Mouse (Mus musculus): ENCODE data around the gene Ildr1. TPM values are rescaled to one million over a fixed set of nuclear protein-coding genes. Genes with fewer than 3 reads are reported as not detected.

The Ildr1 gene
- total RNA-seq, 2 experiments from 2014 or later, result 0.26 TPM; not detected in 1

- ATAC-seq (ENCODE audit: poor library complexity, severe bottlenecking), result peak; percentile 63; the same call in 1 of the 2 replicates
These were observed 76.5 kb downstream of the Ildr1 start for GRCm38 (mm10) chr16:36770191-36770771.

- no peak for ATAC-seq (ENCODE audit: poor library complexity, severe bottlenecking)
These were observed 77.1 kb downstream of the Ildr1 start for GRCm38 (mm10) chr16:36770830-36771229.

- no peak for ATAC-seq (ENCODE audit: poor library complexity, severe bottlenecking)
These were observed 77.5 kb downstream of the Ildr1 start for GRCm38 (mm10) chr16:36771244-36771643.

- ATAC-seq (ENCODE audit: poor library complexity, severe bottlenecking), result no peak
These were observed 77.9 kb downstream of the Ildr1 start for GRCm38 (mm10) chr16:36771703-36772102.

- ATAC-seq (ENCODE audit: poor library complexity, severe bottlenecking), result no peak
These were observed 79.2 kb downstream of the Ildr1 start for GRCm38 (mm10) chr16:36772996-36773395.

GRCm38 (mm10) chr16:36775658-36776057, 81.9 kb downstream of the Ildr1 start:
- ATAC-seq (ENCODE audit: poor library complexity, severe bottlenecking), result no peak

Other genes with a start within 250 kb of the Ildr1 start
- gene Stfa3, start 238.6 kb upstream of the Ildr1 start, total RNA-seq (2015), result 15.1 and 18.2 TPM in 2 replicates
- gene Stfa3, start 238.6 kb upstream of the Ildr1 start, total RNA-seq (2017), result 14.5 and 18.9 TPM in 2 replicates
- not detected in 2 replicates for gene Casr, start 131.8 kb upstream of the Ildr1 start, total RNA-seq (2015)
- gene Casr, start 131.8 kb upstream of the Ildr1 start, total RNA-seq (2017), result not detected in 2 replicates
- gene Cd86, start 27.9 kb upstream of the Ildr1 start, total RNA-seq (2015), result 31.9 and 32.8 TPM in 2 replicates
- gene Cd86, start 27.9 kb upstream of the Ildr1 start, total RNA-seq (2017), result 28.1 and 39.5 TPM in 2 replicates
- gene Slc15a2, start 91.0 kb downstream of the Ildr1 start, total RNA-seq (2015), result 4.1 and 6.7 TPM in 2 replicates
- 7.5 and 14.7 TPM in 2 replicates for gene Slc15a2, start 91.0 kb downstream of the Ildr1 start, total RNA-seq (2017)
- gene Iqcb1, start 134.4 kb downstream of the Ildr1 start, total RNA-seq (2015), result 2.8 and 3.7 TPM in 2 replicates
- gene Iqcb1, start 134.4 kb downstream of the Ildr1 start, total RNA-seq (2017), result 3.6 and 5.5 TPM in 2 replicates
- 0.29 and 0.75 TPM in 2 replicates for gene Eaf2, start 181.0 kb downstream of the Ildr1 start, total RNA-seq (2015)
- gene Eaf2, start 181.0 kb downstream of the Ildr1 start, total RNA-seq (2017), result 0.57 and 2.6 TPM in 2 replicates
- gene Golgb1, start 181.2 kb downstream of the Ildr1 start, total RNA-seq (2015), result 7.9 and 13.2 TPM in 2 replicates
- 25.9 and 35.8 TPM in 2 replicates for gene Golgb1, start 181.2 kb downstream of the Ildr1 start, total RNA-seq (2017)
- gene Hcls1, start 241.0 kb downstream of the Ildr1 start, total RNA-seq (2015), result 53.0 and 69.8 TPM in 2 replicates
- gene Hcls1, start 241.0 kb downstream of the Ildr1 start, total RNA-seq (2017), result 404 and 424 TPM in 2 replicates